Mouse (Mus musculus) spleen, adult 2 months (tissue): ENCODE measurements around the gene Rab40c.

Experiments used
- CTCF ChIP-seq: fragments of 200-500 bp; IDR thresholded peaks from 2 replicates; pipeline ENCODE4 v1.5.1; 2011; ENCODE audit warnings: mild to moderate bottlenecking, inconsistent platforms; ENCODE audit not compliant: insufficient read depth, insufficient read length, insufficient replicate concordance; ENCODE audit errors: extremely low read depth
- POLR2A ChIP-seq: fragments of 200-500 bp; IDR thresholded peaks from 2 replicates; pipeline ENCODE4 v1.6.1; 2011; ENCODE audit warnings: low read depth, low read length, inconsistent platforms

DNA sequence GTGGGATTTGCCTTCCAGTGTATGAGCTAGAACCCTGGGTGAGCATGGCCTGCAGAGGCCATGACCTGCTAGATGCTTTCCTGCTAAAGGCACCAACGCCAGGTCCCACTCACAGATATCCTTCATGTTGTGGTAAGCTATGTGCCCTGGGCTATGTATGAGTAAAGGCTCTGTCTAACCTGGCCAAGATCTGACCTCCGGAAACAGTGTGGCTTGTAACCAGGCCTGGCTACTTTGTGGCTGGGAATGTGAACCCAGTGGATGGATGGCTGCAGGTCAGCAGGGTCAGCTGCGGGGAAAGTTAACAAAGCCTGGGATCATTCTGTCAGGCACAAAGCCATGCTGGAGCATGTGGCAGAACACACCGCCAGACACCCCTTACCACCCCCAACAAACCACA, 37.8 kb downstream of the Rab40c start:
- TF ChIP-seq CTCF (no peak), POLR2A (no peak)
